In genomic region chr7:19155825-19156475, GRCm38 (mm10) we compare ENCODE assay signal across 10 mouse cellular contexts. TPM values are rescaled to one million over a fixed set of nuclear protein-coding genes. Genes with fewer than 3 reads are reported as not detected.
DNase-seq lines count a peak whose midpoint lies in the region; TF ChIP-seq lines count a peak whose summit lies in the region.
"Had no signal": no experiment of that assay in that cellular context is flagged by ENCODE, and none has a peak within 500 bp of the region (broad histone marks: within the 10 kb centered on the region; RNA-seq: fewer than 3 reads in every experiment).

No protein-coding gene starts in this region.

- TF ChIP-seq CTCF in kidney, adult 2 months (conservative IDR thresholded peaks at IDR 0.05; ENCODE audit: insufficient read depth, insufficient read length, low read depth, low read length), result peak; percentile 38; the same call in 1 of the 2 replicates
- peak; percentile 17; the same call in 1 of the 2 replicates for TF ChIP-seq CTCF in bone marrow macrophage, adult 2 months (IDR thresholded peaks at IDR 0.05; ENCODE audit: low read depth, low read length)

- no peak for TF ChIP-seq POLR2A in kidney, adult 2 months (IDR thresholded peaks at IDR 0.05; ENCODE audit: low read depth, low read length)
- TF ChIP-seq POLR2A in bone marrow macrophage, adult 2 months (IDR thresholded peaks at IDR 0.05; ENCODE audit: borderline replicate concordance, low read depth, low read length), result no peak

- DNase-seq in kidney, adult 2 months, result no peak
- DNase-seq in kidney, adult 11 months, result no peak
- peak; percentile 45 for DNase-seq in urinary bladder, postnatal 14 days (ENCODE audit: low spot score)
- DNase-seq in urinary bladder, postnatal 25 days (ENCODE audit: low spot score), result no peak
- DNase-seq in cerebellum, adult 11-12 months, result no peak
- DNase-seq in ovary, postnatal 36 days (ENCODE audit: low spot score), result no peak
- DNase-seq: embryo, embryonic 11 days had no signal

- no peaks in the 10 kb centered on the region for H3K36me3 ChIP-seq in kidney, adult 2 months (ENCODE audit: control insufficient read depth, insufficient read depth, low read length)

- no peak overlapping the region for H3K4me3 ChIP-seq in kidney, adult 2 months (ENCODE audit: insufficient read depth, low read depth, low read length)
- H3K4me3 ChIP-seq in bone marrow macrophage, adult 2 months (ENCODE audit: insufficient read depth, low read length), result no peak overlapping the region
- H3K4me3 ChIP-seq: stomach, embryonic 15.5 days had no signal

- H3K27ac ChIP-seq in kidney, adult 2 months (ENCODE audit: insufficient read depth, low read depth, low read length), result no peak overlapping the region
- no peak overlapping the region for H3K27ac ChIP-seq in bone marrow macrophage, adult 2 months (ENCODE audit: insufficient read depth, low read depth, low read length)
- H3K27ac ChIP-seq: stomach, embryonic 15.5 days had no signal

- no peaks in the 10 kb centered on the region for H3K4me1 ChIP-seq in kidney, adult 2 months (ENCODE audit: control insufficient read depth, insufficient read depth, low read length)
- H3K4me1 ChIP-seq in bone marrow macrophage, adult 2 months (ENCODE audit: control insufficient read depth, insufficient read depth, low read length), result peaks cover under 1% of the 10 kb centered on the region; the same call in 1 of the 2 replicates

- no peaks in the 10 kb centered on the region for H3K27me3 ChIP-seq in kidney, adult 2 months (replicated peaks; ENCODE audit: control insufficient read depth, insufficient read depth, low read length)

- WGBS in kidney, adult 2 months, result 49% methylated on average over 13 of the region's 13 CpGs

RNA-seq across cellular contexts. Expression of gene Snrpd2, which starts 6.4 kb away (rescaled TPM):
- polyA plus RNA-seq in kidney, adult 2 months (2012; rRNA removed), result 34.8 and 42.2 TPM in 2 replicates
- polyA plus RNA-seq in bone marrow macrophage, adult 2 months (2012; ENCODE audit: insufficient read depth, insufficient read length, missing spikeins), result 26.4 and 27.9 TPM in 2 replicates

RNA-seq across cellular contexts. Expression of gene Qpctl, which starts 6.9 kb away (rescaled TPM):
- polyA plus RNA-seq in kidney, adult 2 months (2012; rRNA removed), result 11.9 and 12.1 TPM in 2 replicates
- 10.4 and 11.8 TPM in 2 replicates for polyA plus RNA-seq in bone marrow macrophage, adult 2 months (2012; ENCODE audit: insufficient read depth, insufficient read length, missing spikeins)

RNA-seq across cellular contexts. Expression of gene Gipr, which starts 10.0 kb away (rescaled TPM):
- polyA plus RNA-seq in kidney, adult 2 months (2012; rRNA removed), result 0.13 and 0.20 TPM in 2 replicates
- not detected in 2 replicates for polyA plus RNA-seq in bone marrow macrophage, adult 2 months (2012; ENCODE audit: insufficient read depth, insufficient read length, missing spikeins)
- polyA plus RNA-seq: limb, embryonic 11.5 days had no signal

RNA-seq across cellular contexts. Expression of gene Eml2, which starts 20.3 kb away (rescaled TPM):
- 38.8 and 39.0 TPM in 2 replicates for polyA plus RNA-seq in kidney, adult 2 months (2012; rRNA removed)
- polyA plus RNA-seq in bone marrow macrophage, adult 2 months (2012; ENCODE audit: insufficient read depth, insufficient read length, missing spikeins), result 12.2 and 17.8 TPM in 2 replicates

RNA-seq across cellular contexts. Expression of gene Fbxo46, which starts 36.3 kb away (rescaled TPM):
- polyA plus RNA-seq in kidney, adult 2 months (2012; rRNA removed), result 9.2 and 9.5 TPM in 2 replicates
- 7.1 and 8.2 TPM in 2 replicates for polyA plus RNA-seq in bone marrow macrophage, adult 2 months (2012; ENCODE audit: insufficient read depth, insufficient read length, missing spikeins)
